Mouse (Mus musculus): Measurements from ENCODE around the gene Zdhhc19.
A peak's percentile ranks its signal among the peaks of the same experiment; 100 is the strongest.

The Zdhhc19 gene

GRCm38 (mm10) chr16:32516006-32516962, 20.2 kb downstream of the Zdhhc19 start:
- DNase-seq (ENCODE audit: low read depth, low spot score) = peak; percentile 51

- DNase-seq (ENCODE audit: low read depth, low spot score) = no peak
Observed at GRCm38 (mm10) chr16:32517785-32518481, 21.9 kb downstream of the Zdhhc19 start.

- DNase-seq (ENCODE audit: low read depth, low spot score) = no peak
Observed at GRCm38 (mm10) chr16:32519656-32520371, 23.7 kb downstream of the Zdhhc19 start.

GRCm38 (mm10) chr16:32520372-32520748, 24.3 kb downstream of the Zdhhc19 start:
- DNase-seq (ENCODE audit: low read depth, low spot score) = no peak

GRCm38 (mm10) chr16:32522578-32523194, 26.6 kb downstream of the Zdhhc19 start:
- no peak for DNase-seq (ENCODE audit: low read depth, low spot score)

GRCm38 (mm10) chr16:32523462-32524243, 27.6 kb downstream of the Zdhhc19 start:
- no peak for DNase-seq (ENCODE audit: low read depth, low spot score)

GRCm38 (mm10) chr16:32524244-32524615, 28.2 kb downstream of the Zdhhc19 start:
- no peak for DNase-seq (ENCODE audit: low read depth, low spot score)

GRCm38 (mm10) chr16:32526906-32527305, 30.8 kb downstream of the Zdhhc19 start:
- no peak for DNase-seq (ENCODE audit: low read depth, low spot score)

- DNase-seq (ENCODE audit: low read depth, low spot score) = no peak
Observed at GRCm38 (mm10) chr16:32532878-32533826, 37.1 kb downstream of the Zdhhc19 start.

- DNase-seq (ENCODE audit: low read depth, low spot score) = no peak
Observed at GRCm38 (mm10) chr16:32535157-32535751, 39.2 kb downstream of the Zdhhc19 start.

GRCm38 (mm10) chr16:32537867-32538660, 42.0 kb downstream of the Zdhhc19 start:
- DNase-seq (ENCODE audit: low read depth, low spot score) = no peak

GRCm38 (mm10) chr16:32538761-32539255, 42.7 kb downstream of the Zdhhc19 start:
- DNase-seq (ENCODE audit: low read depth, low spot score) = no peak

GRCm38 (mm10) chr16:32541338-32542179, 45.5 kb downstream of the Zdhhc19 start:
- no peak for DNase-seq (ENCODE audit: low read depth, low spot score)

GRCm38 (mm10) chr16:32543422-32543821, 47.4 kb downstream of the Zdhhc19 start:
- DNase-seq (ENCODE audit: low read depth, low spot score) = no peak

GRCm38 (mm10) chr16:32547156-32548068, 51.3 kb downstream of the Zdhhc19 start:
- no peak for DNase-seq (ENCODE audit: low read depth, low spot score)

GRCm38 (mm10) chr16:32550084-32550483, 54.0 kb downstream of the Zdhhc19 start:
- DNase-seq (ENCODE audit: low read depth, low spot score) = no peak

Data from retina, adult 2 months (tissue).